Mouse (Mus musculus) brain, embryonic 14.5 days (tissue): ENCODE data around the gene Spred2.

Experiments used
- CTCF ChIP-seq: fragments of 200-500 bp; IDR thresholded peaks from 2 replicates; pipeline ENCODE4 v1.5.1; 2012; ENCODE audit warnings: inconsistent platforms, mild to moderate bottlenecking, moderate library complexity, borderline replicate concordance; ENCODE audit not compliant: insufficient read depth, insufficient read length; ENCODE audit errors: extremely low read depth
- POLR2A ChIP-seq: fragments of 200-500 bp; IDR thresholded peaks from 2 replicates; pipeline ENCODE4 v1.6.1; 2012; ENCODE audit warnings: mild to moderate bottlenecking, inconsistent platforms, borderline replicate concordance; ENCODE audit not compliant: poor library complexity, insufficient read depth, insufficient read length, severe bottlenecking; ENCODE audit errors: extremely low read depth

- TF ChIP-seq CTCF = no peak
- no peak for TF ChIP-seq POLR2A
These were observed 141.9 kb downstream of the Spred2 start for GRCm38 (mm10) chr11:20066106-20066505.
